Mouse (Mus musculus): ENCODE measurements around the gene Fam20a.

DNA sequence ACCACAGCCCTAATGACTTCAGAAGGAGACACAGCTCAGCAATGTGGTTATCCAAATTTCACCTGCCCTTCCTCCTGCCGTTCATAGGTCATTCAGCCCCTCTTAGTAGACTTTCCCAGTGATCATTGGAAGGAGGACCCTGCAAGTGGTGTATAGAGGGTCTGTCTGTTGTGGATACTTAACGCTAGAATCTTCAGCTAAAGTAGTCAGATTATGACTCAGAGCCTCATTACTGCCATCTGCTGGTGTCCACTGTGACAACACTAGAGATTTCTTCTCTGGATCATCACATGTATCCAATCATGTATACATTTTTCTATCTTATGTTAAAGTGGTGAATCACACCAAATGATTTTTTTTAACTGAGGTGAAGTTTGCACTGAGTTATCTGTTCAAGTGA lies 100.9 kb downstream of the Fam20a start:
- TF ChIP-seq CTCF (IDR thresholded peaks at IDR 0.05; ENCODE audit: insufficient read depth, low read depth, low read length) (no peak), POLR2A (IDR thresholded peaks at IDR 0.05; ENCODE audit: insufficient read depth, low read depth, low read length) (no peak)

Data from olfactory bulb, adult 2 months (tissue).